Mouse (Mus musculus): ENCODE results near the gene Cntnap2. TPM values are rescaled to one million over a fixed set of nuclear protein-coding genes. Genes with fewer than 3 reads are reported as not detected.
"Not testable (repeated sequence)": the region's sequence is repeated elsewhere in the genome, so short reads cannot be mapped to it uniquely, and the experiment has no call there.

Cntnap2 gene
- total and polyA plus RNA-seq, 2 experiments = not detected

DNA sequence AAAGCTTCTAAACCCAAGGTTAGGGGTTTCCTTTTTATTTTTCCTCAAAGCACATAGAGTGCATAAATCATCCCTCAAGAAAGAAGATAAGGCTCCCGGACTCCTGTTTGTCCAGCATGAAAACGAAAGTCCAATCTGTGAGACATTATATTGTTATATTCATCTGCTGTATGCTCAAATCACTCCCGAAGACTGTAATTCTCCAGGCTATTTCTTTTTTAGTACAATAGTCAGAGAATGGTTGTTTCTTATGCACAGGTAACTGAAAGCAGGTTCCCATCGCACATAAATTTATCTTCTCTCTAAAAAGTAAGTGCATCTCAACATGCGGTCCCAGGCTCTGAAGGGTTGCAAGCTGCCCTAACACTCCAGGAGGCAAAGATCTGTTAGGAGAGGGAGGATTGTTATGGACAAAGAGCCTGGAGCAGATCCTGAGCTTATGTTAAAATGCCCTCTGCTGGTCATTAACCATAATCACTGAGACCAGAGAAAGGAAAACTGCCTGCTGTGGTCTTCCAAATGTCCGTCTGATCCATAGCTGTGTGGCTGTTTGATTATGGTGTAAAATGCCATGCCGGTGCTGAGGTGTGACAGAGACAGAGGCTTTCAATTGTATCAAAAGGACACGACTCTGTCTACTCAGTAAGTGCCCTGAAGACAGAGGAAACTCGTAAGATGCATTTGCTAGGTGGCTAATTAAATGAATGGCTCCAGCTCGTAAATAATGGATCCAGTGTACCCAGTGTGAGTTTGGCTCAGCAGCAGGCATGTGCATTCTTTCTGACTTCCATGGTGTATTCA, 2116.4 kb downstream of the Cntnap2 start:
- WGBS = 33% methylated on average over 10 of the region's 10 CpGs
- not testable (repeated sequence) for H3K4me1 ChIP-seq (ENCODE audit: control insufficient read depth, insufficient read depth, low read length); H3K79me2 ChIP-seq (ENCODE audit: control insufficient read depth, insufficient read depth, low read length); H3K9ac ChIP-seq (ENCODE audit: low read depth, low read length); H3K36me3 ChIP-seq (ENCODE audit: control insufficient read depth, insufficient read depth, low read length); H3K27me3 ChIP-seq (ENCODE audit: control insufficient read depth, insufficient read depth, low read length); H3K4me3 ChIP-seq (ENCODE audit: insufficient read depth, low read depth, low read length); H3K27ac ChIP-seq (replicated peaks; ENCODE audit: insufficient read depth, low read depth, low read length)
- DNase-seq (ENCODE audit: extremely low read depth, low read depth, low spot score) = peak; percentile 27
- peak; percentile 32; the same call in 1 of the 2 replicates for TF ChIP-seq CTCF (IDR thresholded peaks at IDR 0.05; ENCODE audit: low read depth, low read length)

DNA sequence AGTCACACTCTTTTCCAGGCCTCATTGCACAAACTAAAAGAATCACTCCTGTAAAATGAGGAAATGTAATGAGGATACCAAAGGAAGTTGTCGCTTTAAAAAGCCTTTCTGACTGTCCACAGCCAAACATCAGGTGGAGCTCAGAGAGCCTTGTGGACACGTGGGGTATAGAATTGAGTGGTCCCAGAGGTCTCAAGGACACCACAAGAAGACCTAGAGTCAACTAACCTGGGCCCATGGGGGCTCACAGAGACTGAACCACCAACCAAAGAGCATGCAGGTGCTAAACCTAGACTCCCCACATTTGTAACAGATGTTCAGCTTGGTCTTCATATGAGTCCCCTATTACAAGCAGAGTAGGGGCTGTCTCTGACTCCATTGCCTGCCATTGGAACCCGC, 2117.0 kb downstream of the Cntnap2 start:
- H3K36me3 ChIP-seq (ENCODE audit: control insufficient read depth, insufficient read depth, low read length); H3K27me3 ChIP-seq (ENCODE audit: control insufficient read depth, insufficient read depth, low read length); DNase-seq (ENCODE audit: extremely low read depth, low read depth, low spot score); H3K79me2 ChIP-seq (ENCODE audit: control insufficient read depth, insufficient read depth, low read length); H3K4me1 ChIP-seq (ENCODE audit: control insufficient read depth, insufficient read depth, low read length); H3K4me3 ChIP-seq (ENCODE audit: insufficient read depth, low read depth, low read length); H3K27ac ChIP-seq (replicated peaks; ENCODE audit: insufficient read depth, low read depth, low read length); H3K9ac ChIP-seq (ENCODE audit: low read depth, low read length): not testable (repeated sequence)
- WGBS = 59% methylated on average over 3 of the region's 3 CpGs

GRCm38 (mm10) chr6:47181372-47181771, 2122.2 kb downstream of the Cntnap2 start:
- H3K4me3 ChIP-seq (ENCODE audit: insufficient read depth, low read depth, low read length); H3K27ac ChIP-seq (replicated peaks; ENCODE audit: insufficient read depth, low read depth, low read length); H3K4me1 ChIP-seq (ENCODE audit: control insufficient read depth, insufficient read depth, low read length); H3K79me2 ChIP-seq (ENCODE audit: control insufficient read depth, insufficient read depth, low read length); H3K27me3 ChIP-seq (ENCODE audit: control insufficient read depth, insufficient read depth, low read length); H3K36me3 ChIP-seq (ENCODE audit: control insufficient read depth, insufficient read depth, low read length); DNase-seq (ENCODE audit: extremely low read depth, low read depth, low spot score); H3K9ac ChIP-seq (ENCODE audit: low read depth, low read length): not testable (repeated sequence)
- WGBS = 76% methylated on average over 5 of the region's 5 CpGs

GRCm38 (mm10) chr6:47182252-47182651, 2123.1 kb downstream of the Cntnap2 start:
- Histone ChIP-seq H3K27ac (replicated peaks; ENCODE audit: insufficient read depth, low read depth, low read length) (no peak overlapping the region), H3K27me3 (ENCODE audit: control insufficient read depth, insufficient read depth, low read length) (no peaks in the 10 kb centered on the region), H3K36me3 (ENCODE audit: control insufficient read depth, insufficient read depth, low read length) (no peaks in the 10 kb centered on the region), H3K79me2 (ENCODE audit: control insufficient read depth, insufficient read depth, low read length) (no peaks in the 10 kb centered on the region), H3K4me3 (ENCODE audit: insufficient read depth, low read depth, low read length) (no peak overlapping the region), H3K4me1 (ENCODE audit: control insufficient read depth, insufficient read depth, low read length) (no peaks in the 10 kb centered on the region), H3K9ac (ENCODE audit: low read depth, low read length) (no peak overlapping the region)
- 79% methylated on average over 2 of the region's 2 CpGs for WGBS
- TF ChIP-seq POLR2A (IDR thresholded peaks at IDR 0.05; ENCODE audit: extremely low read depth, insufficient read depth, low read length) (no peak), CTCF (IDR thresholded peaks at IDR 0.05; ENCODE audit: low read depth, low read length) (no peak)
- no peak for DNase-seq (ENCODE audit: extremely low read depth, low read depth, low spot score)

DNA sequence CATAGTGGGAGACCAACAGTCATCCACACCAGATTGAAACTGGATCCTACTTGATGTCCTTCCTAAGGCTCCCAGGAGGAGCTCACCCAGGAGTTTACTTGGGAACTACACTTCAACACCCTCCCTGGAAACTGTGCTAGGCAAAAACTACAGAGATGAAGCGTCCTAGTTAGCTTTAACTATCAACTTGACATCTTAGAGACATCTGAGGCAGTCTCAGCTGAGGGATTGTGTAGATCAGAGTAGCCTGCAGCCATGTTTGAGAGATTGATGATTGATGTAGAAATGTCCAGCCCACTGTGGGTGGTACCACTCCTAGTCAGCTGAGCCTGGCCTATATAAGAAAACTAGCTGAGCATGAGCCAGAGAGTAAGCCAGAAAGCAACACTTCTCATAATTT, 2123.6 kb downstream of the Cntnap2 start:
- Histone ChIP-seq H3K36me3 (ENCODE audit: control insufficient read depth, insufficient read depth, low read length) (no peaks in the 10 kb centered on the region), H3K9ac (ENCODE audit: low read depth, low read length) (no peak overlapping the region), H3K4me3 (ENCODE audit: insufficient read depth, low read depth, low read length) (no peak overlapping the region), H3K27me3 (ENCODE audit: control insufficient read depth, insufficient read depth, low read length) (no peaks in the 10 kb centered on the region), H3K27ac (replicated peaks; ENCODE audit: insufficient read depth, low read depth, low read length) (no peak overlapping the region), H3K4me1 (ENCODE audit: control insufficient read depth, insufficient read depth, low read length) (no peaks in the 10 kb centered on the region), H3K79me2 (ENCODE audit: control insufficient read depth, insufficient read depth, low read length) (no peaks in the 10 kb centered on the region)
- 66% methylated on average over 1 of the region's 1 CpGs for WGBS
- no peak for DNase-seq (ENCODE audit: extremely low read depth, low read depth, low spot score)
- no peak for TF ChIP-seq CTCF (IDR thresholded peaks at IDR 0.05; ENCODE audit: low read depth, low read length)
- no peak for TF ChIP-seq POLR2A (IDR thresholded peaks at IDR 0.05; ENCODE audit: extremely low read depth, insufficient read depth, low read length)

GRCm38 (mm10) chr6:47183850-47184249, 2124.7 kb downstream of the Cntnap2 start:
- not testable (repeated sequence) for H3K36me3 ChIP-seq (ENCODE audit: control insufficient read depth, insufficient read depth, low read length); H3K27ac ChIP-seq (replicated peaks; ENCODE audit: insufficient read depth, low read depth, low read length); H3K4me3 ChIP-seq (ENCODE audit: insufficient read depth, low read depth, low read length); H3K79me2 ChIP-seq (ENCODE audit: control insufficient read depth, insufficient read depth, low read length); H3K4me1 ChIP-seq (ENCODE audit: control insufficient read depth, insufficient read depth, low read length); H3K27me3 ChIP-seq (ENCODE audit: control insufficient read depth, insufficient read depth, low read length); DNase-seq (ENCODE audit: extremely low read depth, low read depth, low spot score); H3K9ac ChIP-seq (ENCODE audit: low read depth, low read length)

Data from liver, adult 2 months (tissue).